Mouse (Mus musculus) adrenal gland, adult 18-20 months (tissue): ENCODE measurements around the gene Mslnl. TPM values are rescaled to one million over a fixed set of nuclear protein-coding genes. Genes with fewer than 3 reads are reported as not detected.

Experiments used
- DNase-seq, 2 experiments: peaks; one replicate each; pipeline ENCODE4 v3.0.0; 2021 to 2022; ENCODE audit warnings: low spot score in 2 of 2
- total RNA-seq, 2 experiments: library from RNA; stranded (reverse); gene quantifications; 1 replicate in 1 of 2; 2 replicates in 1 of 2; pipeline ENCODE4 v1.2.3; 2021

Gene Mslnl
- total RNA-seq, 2 experiments from 2014 or later, result not detected

DNA sequence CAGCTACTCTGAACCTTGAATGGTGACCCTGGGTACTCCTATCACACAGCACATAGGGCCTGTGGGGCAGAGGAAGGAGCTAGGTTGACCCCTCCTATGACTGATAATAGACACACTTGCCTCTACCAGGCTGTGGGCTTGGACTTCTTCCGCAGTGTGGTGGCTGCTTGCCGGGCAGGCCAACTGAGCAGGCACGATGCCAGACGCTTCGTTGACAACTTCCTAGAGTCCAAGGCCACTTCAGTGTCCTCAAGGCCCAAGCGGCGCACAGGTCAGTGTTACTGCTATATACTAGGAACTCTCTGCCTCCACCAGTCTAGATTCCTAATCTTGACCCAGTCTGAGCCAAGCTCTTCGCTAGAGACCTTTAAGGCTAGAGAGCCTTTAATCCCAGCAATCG lies 8.0 kb downstream of the Mslnl start:
- DNase-seq, result peak; percentile 42 to 67

DNA sequence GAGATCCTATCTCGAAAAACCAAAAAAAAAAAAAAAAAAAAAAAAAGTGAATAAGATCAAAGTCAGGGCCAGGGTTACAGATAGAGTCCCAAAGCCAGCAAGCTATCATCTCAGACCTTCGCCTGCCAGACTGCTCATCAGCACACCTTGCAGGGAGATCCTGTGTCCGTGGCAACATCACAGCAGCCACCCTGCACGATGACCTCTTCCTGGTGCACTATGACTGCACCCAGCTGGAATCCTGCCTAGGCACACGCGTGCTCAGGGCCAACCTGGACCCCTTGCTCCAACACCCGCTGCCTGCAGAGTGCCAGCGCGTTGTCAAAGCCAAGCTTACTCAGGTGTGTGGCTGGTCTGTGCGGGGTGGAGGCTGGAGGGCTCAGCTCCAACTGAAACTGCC lies 8.5 kb downstream of the Mslnl start:
- DNase-seq, result no peak

DNA sequence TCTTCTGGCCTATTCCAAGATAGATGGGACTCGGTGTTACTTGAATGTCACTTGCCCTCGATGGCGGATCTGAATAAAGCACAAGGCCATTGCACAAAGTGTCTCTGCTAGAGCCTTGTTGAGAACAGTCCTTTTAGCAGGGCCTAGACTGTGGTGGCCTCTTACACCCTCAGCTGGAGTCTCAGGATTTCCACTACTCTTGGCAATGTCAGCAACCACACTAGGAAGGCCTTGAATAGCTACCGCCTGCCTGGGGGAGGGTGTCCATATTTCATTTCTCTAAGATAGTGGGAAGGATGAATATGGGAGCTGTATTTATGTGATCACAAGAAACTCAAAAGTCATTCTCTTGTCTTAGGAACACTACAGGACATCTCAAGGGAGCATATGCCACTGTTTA lies 12.4 kb downstream of the Mslnl start:
- DNase-seq, result no peak

DNA sequence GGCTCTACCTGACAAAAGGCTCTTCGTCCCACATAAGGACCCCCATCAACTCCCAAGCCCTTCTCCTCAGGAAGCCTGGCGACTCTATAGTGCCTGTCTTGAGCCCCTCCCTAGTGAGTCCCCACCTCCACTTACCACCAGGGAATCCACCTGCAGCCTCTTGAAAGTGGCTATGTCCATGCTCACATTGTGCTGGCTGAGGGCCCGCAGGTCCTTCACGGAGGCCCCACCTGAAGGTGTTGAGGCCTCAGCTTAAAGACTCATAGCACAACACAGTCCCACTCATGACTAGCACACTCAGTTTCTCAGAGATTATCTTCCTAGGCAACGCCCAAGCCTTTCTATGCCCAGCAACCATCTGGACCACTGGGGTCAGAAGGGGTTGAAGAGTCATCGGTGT lies 13.5 kb downstream of the Mslnl start:
- DNase-seq, result no peak

DNA sequence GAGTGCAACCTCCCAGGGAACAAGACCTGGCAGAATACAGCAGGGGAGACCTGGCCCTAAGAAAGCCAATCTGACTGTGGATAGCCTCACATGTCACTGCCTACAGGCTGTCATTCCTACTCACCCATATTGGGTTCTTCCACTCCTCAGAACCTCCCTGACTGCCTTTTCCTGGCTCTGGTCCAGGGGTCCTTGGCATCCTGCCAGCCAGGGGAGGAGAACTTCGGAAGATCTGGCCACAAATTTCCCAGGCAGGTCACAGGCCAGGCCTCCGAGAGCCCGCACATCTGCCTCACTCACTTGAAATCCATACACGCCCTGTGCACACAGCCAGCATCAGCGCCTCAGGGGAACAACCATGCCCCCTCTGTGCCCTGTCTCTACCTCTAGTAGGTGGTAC lies 15.6 kb downstream of the Mslnl start:
- DNase-seq, result peak; percentile 63 to 71

DNA sequence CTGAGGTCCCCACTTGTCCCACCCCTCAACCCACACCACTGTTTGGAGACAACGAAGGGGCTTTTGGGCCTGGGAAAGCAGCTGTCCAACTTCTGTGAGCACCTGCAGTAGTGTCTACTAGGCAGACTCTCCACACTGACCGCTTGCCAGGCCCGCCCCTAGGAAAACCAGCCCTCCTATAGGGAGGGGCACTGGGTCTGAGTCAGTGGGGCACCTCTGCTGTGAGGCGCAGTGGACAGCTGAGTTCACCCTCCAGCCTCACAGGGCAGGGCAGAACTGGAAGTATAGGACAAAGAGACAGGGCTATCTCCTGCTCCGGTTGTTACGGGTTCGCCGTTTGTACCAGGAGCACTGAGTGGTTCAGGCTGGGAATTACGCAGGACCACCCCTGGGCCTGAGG lies 18.4 kb downstream of the Mslnl start, which contains the start of gene Msln:
Gene Msln, minus strand, starts transcription at position 138 of the 400 bp plus-strand sequence.
- no peak for DNase-seq

DNA sequence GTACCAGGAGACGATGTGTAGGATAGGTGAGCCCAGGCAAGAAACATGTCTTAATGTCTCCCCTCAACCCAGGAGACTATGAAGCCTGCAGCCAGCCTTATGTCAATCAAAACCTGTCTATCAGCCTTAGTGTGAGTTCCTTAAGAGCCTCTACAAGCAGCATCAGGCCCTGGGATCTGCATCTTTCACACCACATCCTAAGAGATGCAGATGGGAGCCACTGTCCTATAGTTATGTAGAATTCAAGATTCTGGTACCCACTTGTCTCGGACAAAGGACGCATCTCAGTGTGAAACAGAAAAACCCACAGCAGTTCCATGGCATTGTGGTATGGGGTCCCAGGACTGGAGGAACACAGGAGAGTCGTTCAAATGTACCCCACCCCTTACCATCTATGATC lies 19.2 kb downstream of the Mslnl start:
- DNase-seq, result no peak

DNA sequence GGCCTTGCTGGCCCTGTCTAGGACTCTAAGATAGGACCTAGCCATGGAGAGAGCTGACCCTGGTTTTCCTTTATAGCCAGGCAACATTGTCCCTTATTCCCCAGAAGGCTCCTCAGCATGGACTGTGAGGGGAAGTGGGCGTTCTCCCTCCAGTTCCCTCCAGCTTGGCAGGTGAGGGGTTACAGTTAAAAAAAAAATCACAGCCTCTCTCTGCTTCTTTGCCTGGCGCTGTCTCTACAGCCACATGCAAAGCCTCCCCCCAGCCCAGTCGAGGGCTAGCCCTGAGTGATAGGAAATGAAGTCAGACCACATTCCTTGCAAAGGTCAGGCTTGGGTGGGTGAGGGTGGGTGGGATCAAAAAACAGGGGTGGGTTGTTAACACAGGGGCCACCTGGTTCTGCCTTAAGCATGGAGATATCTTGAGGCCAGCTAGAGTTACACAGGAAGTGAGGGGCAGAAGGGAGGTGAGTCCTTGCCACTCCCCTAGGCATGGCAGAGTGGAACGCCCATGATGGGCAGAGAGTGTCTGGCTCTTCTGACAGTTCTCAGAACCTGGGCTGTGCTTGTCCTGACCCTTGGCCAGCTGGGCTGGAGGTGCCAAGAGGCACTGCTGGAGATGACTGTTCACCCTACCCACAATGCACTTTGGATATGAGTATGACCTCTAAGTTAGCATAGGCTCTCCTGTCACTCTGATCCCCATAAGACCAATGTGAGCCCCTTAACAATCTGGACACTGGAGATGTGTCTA lies 20.0 kb downstream of the Mslnl start:
- no peak for DNase-seq

DNA sequence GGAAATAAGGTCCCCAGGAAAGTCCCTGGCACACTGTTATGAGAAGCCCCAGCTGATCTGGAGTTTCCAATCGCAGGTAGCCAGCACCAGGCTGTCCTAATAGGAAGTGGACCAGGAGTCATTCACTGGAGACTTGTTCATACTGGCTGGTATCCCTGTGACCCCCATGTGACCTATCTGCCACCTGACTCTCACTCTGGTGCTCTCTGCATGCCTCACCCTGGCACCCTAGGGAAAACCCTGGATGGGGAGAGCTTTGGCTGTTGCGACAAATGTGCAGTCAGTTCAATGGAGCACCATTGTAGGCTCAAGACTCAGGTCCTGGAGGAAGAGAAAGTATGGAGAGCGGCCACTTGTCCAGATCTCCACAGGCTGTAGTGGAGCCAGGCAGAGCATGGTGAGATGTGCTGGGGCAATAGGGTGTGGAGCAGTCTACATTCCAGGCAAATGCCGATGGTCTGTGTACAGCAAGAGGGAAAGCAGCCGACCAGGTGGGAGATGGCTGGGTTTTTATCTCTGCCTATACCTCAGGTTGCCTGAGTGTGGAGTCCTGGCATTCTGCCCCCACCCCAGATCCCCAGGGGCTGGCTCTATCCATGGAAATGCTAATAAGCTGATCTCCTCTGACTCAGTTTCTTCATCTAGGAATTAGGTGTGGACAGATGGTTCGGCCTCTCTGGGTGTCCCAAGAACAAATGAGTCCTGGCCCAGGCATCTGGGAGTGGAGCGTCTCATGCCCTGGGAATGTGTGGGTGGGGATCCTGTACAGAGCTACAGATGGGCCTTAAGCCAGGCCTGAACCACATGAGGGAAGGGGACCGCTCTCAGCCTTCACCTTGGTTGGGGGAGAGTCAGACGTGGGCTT lies 20.8 kb downstream of the Mslnl start:
- DNase-seq, result no peak

DNA sequence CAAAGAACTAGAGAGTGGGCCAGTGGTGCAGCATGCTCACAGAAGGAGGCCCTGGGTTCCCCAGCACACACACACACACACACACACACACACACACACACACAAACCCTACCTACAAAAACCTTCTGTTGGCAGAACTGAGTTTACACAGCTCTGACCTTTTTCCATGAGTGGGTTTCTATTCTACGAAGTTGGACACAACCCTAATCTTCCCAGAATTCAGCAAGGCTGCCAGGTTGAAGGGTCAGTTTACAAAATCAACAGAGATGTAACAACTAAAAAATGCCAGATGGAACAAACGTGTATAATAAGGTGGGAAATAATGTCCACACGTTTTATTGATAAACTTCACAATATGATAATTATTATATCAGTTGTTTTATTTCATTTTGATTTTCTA lies 21.8 kb downstream of the Mslnl start:
- no peak for DNase-seq

DNA sequence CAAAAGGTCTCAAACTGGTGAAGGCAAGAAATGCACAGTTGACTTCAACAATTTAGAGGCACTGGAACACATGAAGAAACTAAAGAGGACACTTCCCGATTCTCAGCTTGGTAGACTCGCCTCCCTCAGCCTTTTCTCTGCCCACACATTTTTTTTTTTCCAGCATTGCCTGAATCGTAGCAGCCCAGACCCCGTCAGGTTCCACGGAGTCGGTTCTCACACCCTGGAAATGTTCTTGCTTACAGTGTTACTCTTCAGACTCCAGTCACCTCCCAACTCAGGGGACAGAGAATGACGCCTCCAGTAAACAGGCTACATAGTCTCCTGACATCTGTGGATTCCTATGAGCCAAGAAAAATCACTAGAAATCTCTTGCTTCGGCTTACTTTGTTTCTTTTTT lies 24.3 kb downstream of the Mslnl start:
- no peak for DNase-seq

DNA sequence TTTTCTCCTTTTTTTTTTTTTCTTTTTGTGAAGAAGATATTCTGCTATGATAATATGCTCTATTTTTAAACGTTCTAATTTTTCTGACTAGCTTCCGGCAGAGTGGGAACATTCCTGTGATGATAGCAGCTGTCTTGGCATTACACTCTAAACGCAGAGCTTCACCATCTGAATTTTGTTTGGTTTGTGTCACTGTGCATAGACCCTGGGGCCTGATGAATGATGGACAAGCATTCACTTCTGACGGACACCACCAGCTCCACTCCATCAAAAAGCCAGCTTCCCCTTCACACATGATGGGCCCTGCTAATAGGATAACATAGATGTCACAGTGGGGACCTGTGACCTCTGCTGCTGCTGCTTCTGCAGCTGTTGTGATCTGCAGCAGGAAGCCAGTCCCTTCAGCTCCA lies 25.7 kb downstream of the Mslnl start:
- no peak for DNase-seq

DNA sequence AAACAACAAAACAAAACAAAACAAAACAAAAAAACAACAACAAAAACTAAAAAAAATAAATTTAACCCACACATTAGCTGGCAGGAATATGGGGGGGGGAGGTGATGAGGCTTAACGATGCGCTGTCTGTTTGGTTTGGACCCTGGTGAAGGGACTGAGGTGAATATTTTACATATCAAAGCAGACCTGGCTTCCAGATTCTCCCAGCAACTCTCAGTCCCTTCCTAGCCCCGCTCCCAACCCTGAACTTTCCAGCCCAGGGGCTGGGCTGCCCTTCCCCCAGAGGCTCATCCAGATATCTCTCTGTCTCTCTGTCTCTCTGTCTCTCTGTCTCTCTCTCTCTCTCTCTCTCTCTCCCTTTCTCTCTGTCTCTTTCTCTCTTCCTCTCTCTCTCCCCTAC lies 26.7 kb downstream of the Mslnl start:
- no peak for DNase-seq

DNA sequence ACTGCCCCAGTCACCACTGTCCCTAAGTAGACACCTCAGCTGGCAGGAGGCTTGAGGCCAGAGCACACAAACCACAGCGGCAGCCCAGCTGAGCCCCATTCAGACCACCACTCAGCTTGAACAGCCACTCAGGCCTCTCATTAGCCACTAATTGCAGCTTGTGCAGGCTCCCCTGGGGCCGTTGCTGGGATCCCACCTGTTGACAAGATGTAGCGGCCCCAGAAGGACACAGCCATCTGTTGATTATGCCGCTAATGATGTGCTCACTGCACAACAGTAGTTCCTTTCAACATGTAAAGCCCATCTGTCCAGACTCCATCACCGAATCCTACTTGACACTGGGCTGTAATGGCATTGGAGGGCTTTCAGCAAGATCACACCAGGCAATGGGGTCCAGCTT lies 30.0 kb downstream of the Mslnl start:
- DNase-seq, result no peak

DNA sequence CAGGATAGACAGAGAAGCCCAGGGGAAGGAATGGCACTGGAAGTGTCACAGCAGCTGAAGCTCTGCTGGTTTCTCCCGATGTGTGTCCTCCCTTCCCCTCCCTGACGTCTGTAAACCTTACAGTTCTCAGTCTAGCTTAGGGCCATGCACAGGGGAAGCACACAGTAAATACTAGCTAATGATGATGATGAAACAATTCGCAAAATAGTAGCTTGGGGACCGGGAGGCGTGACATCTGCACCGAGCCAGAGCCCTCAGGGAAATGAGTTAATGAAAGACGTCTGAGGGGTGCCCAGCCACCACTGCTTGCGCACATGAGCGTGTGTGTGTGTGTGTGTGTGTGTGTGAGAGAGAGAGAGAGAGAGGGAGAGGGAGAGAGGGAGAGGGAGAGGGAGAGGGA lies 33.5 kb downstream of the Mslnl start:
- no peak for DNase-seq

DNA sequence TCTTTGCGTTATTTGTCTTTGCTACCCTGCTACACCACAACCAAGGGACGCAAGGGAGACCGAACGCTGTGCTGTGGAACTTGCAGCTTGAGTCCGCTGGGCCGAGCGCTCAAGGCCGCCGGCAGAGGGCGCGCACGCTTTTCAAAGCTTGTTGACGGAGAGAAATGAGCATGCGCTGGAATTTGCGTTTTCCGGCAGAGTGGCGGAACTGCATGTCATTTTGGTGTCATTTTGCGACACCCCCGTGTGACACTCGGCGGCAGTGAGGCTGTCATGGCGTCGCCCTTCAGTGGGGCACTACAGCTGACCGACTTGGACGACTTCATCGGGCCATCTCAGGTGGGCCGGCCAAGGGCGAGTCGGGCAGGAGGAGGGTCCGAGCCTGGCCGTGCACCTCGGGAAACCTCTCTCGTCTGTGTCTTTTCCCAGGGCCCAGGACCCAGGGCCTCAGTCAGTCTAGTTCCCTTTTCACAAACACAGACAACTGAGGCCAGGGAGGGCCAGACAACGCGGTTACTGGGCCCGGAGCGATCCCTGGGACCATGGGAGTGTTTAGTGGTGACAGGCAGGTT lies 37.8 kb downstream of the Mslnl start, which contains the start of gene Narfl:
Gene Narfl, plus strand, starts transcription at position 228 of the 572 bp plus-strand sequence.
- peak; percentile 99 for DNase-seq

DNA sequence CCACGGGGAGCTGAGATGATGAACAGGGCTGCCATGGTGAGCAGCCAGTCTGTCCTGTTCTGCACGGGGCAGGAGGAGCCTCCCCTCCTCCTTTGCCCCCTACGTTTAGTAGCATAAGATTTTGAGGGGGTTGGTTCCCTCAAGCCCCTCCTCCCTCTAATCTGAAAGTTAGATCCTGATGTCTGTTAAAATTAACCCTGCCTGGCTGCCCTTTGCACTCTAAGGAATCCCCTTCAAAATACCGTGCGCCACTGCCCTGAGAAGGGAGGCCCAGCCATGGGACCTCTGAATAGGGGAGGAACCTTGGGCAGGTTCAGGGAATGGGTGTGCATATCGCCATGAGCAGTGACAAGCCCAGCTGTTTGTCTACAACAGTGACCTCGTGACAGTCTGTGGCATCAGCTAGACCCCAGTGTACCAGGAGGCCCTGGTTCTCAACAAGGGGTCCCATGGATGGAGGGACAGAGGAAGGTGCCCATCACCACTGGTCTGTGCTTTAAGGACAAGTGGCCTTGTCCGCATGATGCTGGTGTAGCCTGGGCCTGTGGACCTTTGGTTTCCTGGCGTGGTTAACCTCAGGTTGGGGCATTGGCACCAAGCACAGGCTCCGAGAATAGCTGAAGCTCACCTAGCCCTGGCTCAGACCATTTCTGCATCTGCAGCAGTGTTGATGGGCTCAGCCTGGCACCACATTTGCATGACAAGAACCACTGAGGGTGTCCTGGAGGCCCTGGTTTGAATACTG lies 39.6 kb downstream of the Mslnl start:
- DNase-seq, result no peak

DNA sequence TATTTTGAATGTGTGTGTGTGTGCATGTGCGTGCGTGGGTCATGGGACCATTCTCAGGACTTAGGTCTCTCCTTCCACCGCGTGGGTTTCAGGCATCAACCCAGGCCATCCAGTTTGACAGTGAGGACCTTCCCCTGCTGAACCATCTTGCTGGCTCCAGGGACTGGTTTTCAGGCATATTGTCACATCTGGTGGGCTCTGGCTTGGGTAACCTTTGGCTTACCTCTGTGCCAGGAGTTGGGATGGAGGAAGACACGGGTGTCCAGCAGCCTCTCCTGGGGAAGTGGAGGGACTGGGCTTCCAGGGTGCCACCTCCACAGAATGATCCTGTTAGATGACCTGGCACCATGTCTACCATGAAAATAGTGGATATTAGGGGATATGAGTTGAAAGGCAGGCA lies 42.1 kb downstream of the Mslnl start:
- no peak for DNase-seq

DNA sequence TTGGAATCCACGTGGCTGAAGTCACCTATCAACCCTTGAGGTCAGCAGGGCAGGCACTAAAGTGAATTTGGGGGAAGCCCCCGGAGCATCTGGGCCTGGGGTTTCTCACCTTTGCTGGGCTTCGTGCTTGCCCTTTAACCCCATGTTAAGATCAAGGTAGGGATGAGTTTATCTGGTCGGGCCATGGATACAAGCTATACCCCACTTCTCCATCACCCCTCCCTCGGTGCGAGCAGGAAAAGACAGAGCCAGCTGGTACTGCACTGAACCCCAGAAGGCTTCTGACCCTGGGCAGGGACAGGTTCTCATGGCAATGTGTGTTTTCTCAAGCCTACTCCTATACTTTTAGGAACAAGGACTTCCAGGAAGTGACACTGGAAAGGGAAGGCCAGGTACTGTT lies 45.5 kb downstream of the Mslnl start:
- DNase-seq, result no peak

DNA sequence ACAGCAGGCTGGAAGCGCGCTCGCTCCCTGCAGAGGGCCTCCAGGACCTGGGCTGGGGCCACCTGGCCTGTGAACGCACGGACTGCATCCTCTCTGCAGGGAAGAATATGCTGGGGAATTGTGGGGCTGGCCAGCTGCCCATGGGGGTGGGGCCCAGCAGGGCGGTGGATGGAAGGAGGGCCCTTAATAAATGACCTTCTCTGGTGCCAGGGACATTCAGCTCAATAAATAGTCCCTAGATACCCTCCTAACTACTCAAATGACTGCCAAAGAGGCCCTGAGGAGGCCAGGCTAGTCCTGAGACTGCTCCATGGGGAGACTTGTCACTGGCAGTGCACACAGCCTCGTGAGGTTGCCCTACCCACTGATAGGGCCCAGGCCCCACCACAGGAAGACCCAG lies 47.2 kb downstream of the Mslnl start:
- DNase-seq, result no peak

DNA sequence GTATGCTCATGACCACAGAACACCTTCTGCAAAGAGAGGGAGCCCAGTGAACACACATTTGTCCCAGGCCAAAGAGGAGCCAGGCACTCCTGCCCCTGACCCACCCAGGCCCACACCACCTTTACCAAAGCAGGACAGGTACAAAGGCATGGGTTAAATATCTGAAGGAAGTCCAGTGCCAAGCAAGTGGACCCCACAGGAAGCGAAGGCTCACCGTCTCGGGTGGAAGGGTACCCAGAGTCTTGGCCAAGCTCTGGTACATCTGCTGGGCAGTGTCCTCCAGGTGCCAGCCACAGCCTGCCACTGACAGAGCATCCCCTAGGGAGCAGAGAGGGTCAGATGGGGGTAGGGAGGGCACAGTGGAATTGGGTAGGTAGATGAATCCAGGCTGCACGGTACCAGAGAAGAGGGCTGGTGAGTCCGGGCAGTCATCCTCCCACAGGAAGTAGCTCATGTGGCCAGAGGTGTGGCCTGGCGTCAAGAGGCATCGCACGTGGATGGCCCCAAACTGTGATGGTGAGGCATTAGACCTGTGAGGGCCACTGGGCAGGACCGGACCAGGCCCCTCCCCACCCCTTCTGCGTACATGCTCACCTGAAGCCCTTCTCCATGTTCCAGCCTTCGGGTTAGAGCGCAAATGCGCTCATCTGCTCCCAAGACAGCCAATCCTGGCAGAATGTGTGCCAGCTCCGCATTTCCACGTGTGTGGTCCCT lies 48.2 kb downstream of the Mslnl start:
- no peak for DNase-seq
